Mouse (Mus musculus): ENCODE measurements around the gene Tatdn2. TPM values are rescaled to one million over a fixed set of nuclear protein-coding genes. Genes with fewer than 3 reads are reported as not detected.

The Tatdn2 gene
- polyA plus RNA-seq, 1 experiment from 2014 or later = 0.81 TPM

- no peaks in the 10 kb centered on the region for H3K9me3 ChIP-seq (replicated peaks)
- no peak overlapping the region for H3K9ac ChIP-seq
- ATAC-seq = no peak
- no peaks in the 10 kb centered on the region for H3K27me3 ChIP-seq
- peaks cover 55% of the 10 kb centered on the region for H3K36me3 ChIP-seq (ENCODE audit: poor library complexity, severe bottlenecking)
- H3K4me3 ChIP-seq = no peak overlapping the region
- H3K4me1 ChIP-seq = peaks cover 15% of the 10 kb centered on the region
- WGBS = 92% methylated on average over 9 of the region's 9 CpGs
- H3K4me2 ChIP-seq = no peak overlapping the region
- H3K27ac ChIP-seq = no peak overlapping the region
These were observed 40.6 kb downstream of the Tatdn2 start for GRCm38 (mm10) chr6:113737318-113738046.

- Histone ChIP-seq H3K36me3 (ENCODE audit: poor library complexity, severe bottlenecking) (peaks cover 25% of the 10 kb centered on the region), H3K27ac (peak within 1 kb of the TSS; percentile 52; the same call in 1 of the 2 replicates), H3K4me3 (peak within 1 kb of the TSS; percentile 90), H3K4me2 (peak within 1 kb of the TSS; percentile 94), H3K9me3 (replicated peaks) (no peaks in the 10 kb centered on the region), H3K9ac (peak within 1 kb of the TSS; percentile 93), H3K4me1 (peaks cover 15% of the 10 kb centered on the region), H3K27me3 (0 out of 2 replicates have a peak, but pooled peaks cover 5% of the 10 kb centered on the region)
- peak; percentile 92 for ATAC-seq
- 6% methylated on average over 41 of the region's 41 CpGs for WGBS
These were observed 43.7 kb downstream of the Tatdn2 start, which contains the start of gene Sec13 for GRCm38 (mm10) chr6:113740236-113741217. Gene Sec13, minus strand, starts transcription at chr6:113740743.

GRCm38 (mm10) chr6:113741425-113741824 is 44.6 kb downstream of the Tatdn2 start:
- 66% methylated on average over 2 of the region's 2 CpGs for WGBS
- peaks cover 16% of the 10 kb centered on the region for H3K36me3 ChIP-seq (ENCODE audit: poor library complexity, severe bottlenecking)
- no peak overlapping the region for H3K27ac ChIP-seq
- H3K4me2 ChIP-seq = no peak overlapping the region
- ATAC-seq = no peak
- no peak overlapping the region for H3K4me3 ChIP-seq
- H3K9ac ChIP-seq = no peak overlapping the region
- H3K27me3 ChIP-seq = 0 out of 2 replicates have a peak, but pooled peaks cover 5% of the 10 kb centered on the region
- H3K4me1 ChIP-seq = peaks cover 15% of the 10 kb centered on the region
- no peaks in the 10 kb centered on the region for H3K9me3 ChIP-seq (replicated peaks)

DNA sequence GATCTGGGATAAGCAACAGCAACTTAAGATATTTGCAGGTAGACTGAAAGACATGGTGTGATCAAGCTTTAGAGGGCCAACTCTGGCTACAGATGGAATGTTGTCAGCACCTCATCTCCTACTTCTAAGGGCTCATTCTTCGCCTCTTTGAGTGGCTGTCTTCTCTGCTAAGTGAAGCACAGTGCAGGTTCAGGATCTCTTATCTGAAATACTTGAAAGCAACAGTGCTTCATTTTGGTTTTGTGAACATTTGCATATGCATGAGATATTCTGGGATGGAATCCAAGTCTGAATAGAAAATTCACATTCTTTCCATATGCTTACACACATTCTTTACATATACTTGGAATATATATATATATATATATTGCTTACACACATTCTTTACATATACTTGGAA is 45.5 kb downstream of the Tatdn2 start:
- no peaks in the 10 kb centered on the region for H3K9me3 ChIP-seq (replicated peaks)
- H3K36me3 ChIP-seq (ENCODE audit: poor library complexity, severe bottlenecking) = peaks cover 11% of the 10 kb centered on the region
- no peak overlapping the region for H3K27ac ChIP-seq
- H3K27me3 ChIP-seq = 0 out of 2 replicates have a peak, but pooled peaks cover 5% of the 10 kb centered on the region
- peaks cover 15% of the 10 kb centered on the region for H3K4me1 ChIP-seq
- H3K4me3 ChIP-seq = no peak overlapping the region
- no peak overlapping the region for H3K4me2 ChIP-seq
- 78% methylated on average over 1 of the region's 1 CpGs for WGBS
- ATAC-seq = no peak
- no peak overlapping the region for H3K9ac ChIP-seq

DNA sequence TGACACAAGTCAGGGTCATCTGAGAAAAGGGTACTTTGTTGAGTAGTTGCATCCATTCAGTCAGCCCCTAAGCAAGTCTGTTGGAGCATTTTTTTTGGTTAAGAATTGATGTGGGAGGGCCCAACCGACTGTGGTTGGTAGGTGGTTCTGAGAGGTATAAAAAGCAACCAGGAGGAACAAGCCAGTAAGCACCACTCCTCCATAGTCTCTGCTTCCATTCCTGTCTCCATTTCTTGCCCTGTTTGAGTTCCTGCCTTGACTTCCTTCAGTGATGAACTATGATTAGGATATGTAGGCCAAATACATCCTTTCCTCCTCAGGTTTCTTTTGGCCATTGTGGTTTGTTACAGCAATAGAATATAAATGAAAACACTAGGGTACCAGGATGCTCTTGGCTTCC is 46.3 kb downstream of the Tatdn2 start:
- H3K9me3 ChIP-seq (replicated peaks) = no peaks in the 10 kb centered on the region
- WGBS = 70% methylated on average over 1 of the region's 1 CpGs
- H3K36me3 ChIP-seq (ENCODE audit: poor library complexity, severe bottlenecking) = peaks cover 3% of the 10 kb centered on the region
- no peak for ATAC-seq
- no peak overlapping the region for H3K4me2 ChIP-seq
- H3K27me3 ChIP-seq = 0 out of 2 replicates have a peak, but pooled peaks cover 5% of the 10 kb centered on the region
- no peak overlapping the region for H3K4me3 ChIP-seq
- peaks cover 15% of the 10 kb centered on the region for H3K4me1 ChIP-seq
- H3K9ac ChIP-seq = no peak overlapping the region
- no peak overlapping the region for H3K27ac ChIP-seq

DNA sequence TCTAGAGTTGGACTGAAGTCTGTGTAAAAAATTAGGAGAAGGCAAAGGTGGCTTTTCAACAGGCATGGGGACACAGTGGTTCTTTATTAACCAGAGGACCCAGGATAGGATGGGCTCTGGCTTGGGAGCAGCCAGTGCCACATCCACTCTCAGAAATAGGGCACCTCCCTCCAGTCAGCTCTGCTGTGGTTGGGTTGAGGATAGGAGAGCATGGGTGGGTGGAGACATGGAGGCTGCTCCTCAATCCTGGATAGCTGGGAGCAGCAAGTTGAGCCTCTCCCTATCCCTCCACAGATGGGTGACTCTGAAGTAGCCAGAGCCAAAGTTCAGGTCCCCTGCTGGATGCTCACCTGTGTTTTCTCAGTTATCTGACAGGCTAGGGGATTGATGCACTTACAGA is 48.3 kb downstream of the Tatdn2 start:
- H3K9me3 ChIP-seq (replicated peaks) = no peaks in the 10 kb centered on the region
- H3K27me3 ChIP-seq = 0 out of 2 replicates have a peak, but pooled peaks cover 8% of the 10 kb centered on the region
- H3K4me1 ChIP-seq = peaks cover under 1% of the 10 kb centered on the region; the same call in 1 of the 2 replicates
- H3K9ac ChIP-seq = no peak overlapping the region
- H3K27ac ChIP-seq = no peak overlapping the region
- H3K36me3 ChIP-seq (ENCODE audit: poor library complexity, severe bottlenecking) = peaks cover 6% of the 10 kb centered on the region; the same call in 1 of the 2 replicates
- ATAC-seq = no peak
- no peak overlapping the region for H3K4me3 ChIP-seq
- no peak overlapping the region for H3K4me2 ChIP-seq

DNA sequence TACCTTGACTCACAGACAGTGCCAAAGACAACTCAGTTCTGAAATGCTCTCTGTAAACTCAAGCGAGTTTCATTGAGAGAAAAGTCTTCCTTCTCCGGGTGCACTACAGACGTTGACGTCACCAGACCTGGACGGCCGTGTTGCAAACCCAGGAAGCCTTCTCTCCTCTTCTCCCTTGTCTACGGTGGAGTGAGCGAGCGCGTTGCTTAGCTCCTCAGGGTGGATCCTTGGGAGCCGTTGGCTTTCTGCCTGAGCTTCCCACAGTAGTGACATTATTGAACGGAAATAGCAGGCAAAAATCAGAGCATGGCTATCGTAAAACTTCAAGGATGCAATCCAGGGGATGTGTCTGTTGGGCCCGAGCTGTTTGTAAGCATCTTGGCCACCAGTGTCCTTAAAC is 50.4 kb downstream of the Tatdn2 start:
- H3K9me3 ChIP-seq (replicated peaks) = no peaks in the 10 kb centered on the region
- no peak overlapping the region for H3K9ac ChIP-seq
- H3K4me3 ChIP-seq = no peak overlapping the region
- peaks cover 14% of the 10 kb centered on the region for H3K36me3 ChIP-seq (ENCODE audit: poor library complexity, severe bottlenecking)
- no peak for ATAC-seq
- WGBS = 91% methylated on average over 14 of the region's 14 CpGs
- 0 out of 2 replicates have a peak, but pooled peaks cover 8% of the 10 kb centered on the region for H3K27me3 ChIP-seq
- no peak overlapping the region for H3K27ac ChIP-seq
- H3K4me1 ChIP-seq = no peaks in the 10 kb centered on the region
- H3K4me2 ChIP-seq = no peak overlapping the region

- Histone ChIP-seq H3K36me3 (ENCODE audit: poor library complexity, severe bottlenecking) (peaks cover 19% of the 10 kb centered on the region), H3K4me3 (no peak overlapping the region), H3K4me1 (no peaks in the 10 kb centered on the region), H3K9me3 (replicated peaks) (no peaks in the 10 kb centered on the region), H3K4me2 (peak overlapping the region; percentile 3; the same call in 1 of the 2 replicates), H3K9ac (no peak overlapping the region), H3K27me3 (0 out of 2 replicates have a peak, but pooled peaks cover 8% of the 10 kb centered on the region), H3K27ac (no peak overlapping the region)
- WGBS = 32% methylated on average over 26 of the region's 26 CpGs
- no peak for ATAC-seq
These were observed 51.5 kb downstream of the Tatdn2 start for GRCm38 (mm10) chr6:113748351-113748750.

DNA sequence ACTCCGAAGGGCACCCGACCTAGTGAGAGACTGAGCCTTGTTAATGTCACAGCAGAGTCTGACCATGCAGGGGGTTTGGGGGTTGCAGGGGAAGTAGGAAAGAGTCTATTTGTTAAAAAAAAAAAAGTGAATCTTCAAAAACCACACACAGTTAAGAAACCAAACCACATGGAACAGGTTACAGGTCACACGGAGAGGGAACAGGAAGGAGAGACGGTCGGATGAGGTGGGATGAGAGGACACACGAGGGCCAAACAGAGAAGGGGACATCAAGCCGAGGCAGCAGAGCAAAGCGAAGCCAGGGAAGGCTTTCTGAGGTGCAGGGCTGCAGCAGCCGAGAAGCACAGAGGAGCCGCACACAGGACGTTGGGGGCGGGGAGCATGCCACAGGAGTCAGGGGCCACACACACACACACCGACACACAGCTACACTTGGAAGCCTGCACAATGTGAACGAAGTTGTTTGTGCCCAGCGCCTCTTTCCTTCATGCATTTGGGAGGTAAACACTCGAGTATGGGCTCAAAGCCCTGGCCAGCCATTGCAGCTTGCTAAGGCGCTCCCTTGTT is 52.4 kb downstream of the Tatdn2 start:
- Histone ChIP-seq H3K4me3 (no peak overlapping the region), H3K27me3 (0 out of 2 replicates have a peak, but pooled peaks cover 3% of the 10 kb centered on the region), H3K36me3 (ENCODE audit: poor library complexity, severe bottlenecking) (peaks cover 24% of the 10 kb centered on the region), H3K4me2 (no peak overlapping the region), H3K4me1 (no peaks in the 10 kb centered on the region), H3K9ac (no peak overlapping the region), H3K9me3 (replicated peaks) (no peaks in the 10 kb centered on the region), H3K27ac (no peak overlapping the region)
- ATAC-seq = no peak
- 65% methylated on average over 17 of the region's 17 CpGs for WGBS

All from forebrain, embryonic 13.5 days (tissue).